Mouse (Mus musculus) naive thymus-derived CD4-positive, alpha-beta T cell, adult 2 months (primary cell): ENCODE data around the gene Dync1li1.

Source experiments
- DNase-seq: peaks from one replicate; pipeline ENCODE4 v3.0.0-alpha.2; 2011; ENCODE audit warnings: low read depth

The Dync1li1 gene

DNA sequence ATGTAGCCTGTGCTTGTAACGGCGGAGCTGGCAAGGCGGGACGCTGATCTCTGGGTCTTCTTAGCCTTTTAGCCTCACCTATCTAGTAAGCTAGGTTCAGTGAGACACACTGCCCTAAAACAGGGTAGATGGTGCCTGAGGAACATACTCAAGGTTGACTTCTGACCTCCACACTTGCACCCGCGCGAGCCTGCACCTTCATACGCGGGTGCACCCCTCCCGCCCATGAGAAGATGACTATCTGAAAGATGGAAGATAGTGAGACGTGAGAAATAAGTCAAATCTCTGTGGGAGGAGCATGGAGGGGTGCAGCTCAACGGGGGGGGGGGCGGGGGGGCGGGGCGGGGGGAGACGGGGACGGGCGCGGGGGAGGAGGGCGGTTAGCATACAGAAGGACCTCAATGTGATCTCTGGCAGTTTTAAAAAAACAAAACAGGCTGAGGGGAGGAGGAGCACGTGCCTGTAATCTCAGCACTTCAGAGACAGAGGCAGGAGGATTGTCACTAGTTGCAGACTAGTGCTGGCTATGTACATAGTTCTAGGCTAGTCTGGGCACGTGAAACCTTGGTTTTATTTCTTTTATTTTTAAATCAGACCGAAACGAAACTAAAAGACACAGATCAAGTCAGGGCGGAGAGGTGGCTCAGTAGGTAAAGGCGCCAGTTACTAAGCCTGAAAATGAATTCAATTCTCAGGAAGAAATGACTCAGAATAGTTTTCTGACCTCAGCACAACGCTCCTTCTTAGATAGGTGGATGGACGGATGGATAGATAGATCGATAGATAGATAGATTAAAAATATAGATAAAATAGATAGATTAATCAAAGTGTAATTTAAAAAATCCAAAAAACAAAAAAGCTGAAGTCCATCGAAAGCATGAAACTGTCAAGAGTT, 41.6 kb downstream of the Dync1li1 start:
- peak; percentile 86 for DNase-seq

DNA sequence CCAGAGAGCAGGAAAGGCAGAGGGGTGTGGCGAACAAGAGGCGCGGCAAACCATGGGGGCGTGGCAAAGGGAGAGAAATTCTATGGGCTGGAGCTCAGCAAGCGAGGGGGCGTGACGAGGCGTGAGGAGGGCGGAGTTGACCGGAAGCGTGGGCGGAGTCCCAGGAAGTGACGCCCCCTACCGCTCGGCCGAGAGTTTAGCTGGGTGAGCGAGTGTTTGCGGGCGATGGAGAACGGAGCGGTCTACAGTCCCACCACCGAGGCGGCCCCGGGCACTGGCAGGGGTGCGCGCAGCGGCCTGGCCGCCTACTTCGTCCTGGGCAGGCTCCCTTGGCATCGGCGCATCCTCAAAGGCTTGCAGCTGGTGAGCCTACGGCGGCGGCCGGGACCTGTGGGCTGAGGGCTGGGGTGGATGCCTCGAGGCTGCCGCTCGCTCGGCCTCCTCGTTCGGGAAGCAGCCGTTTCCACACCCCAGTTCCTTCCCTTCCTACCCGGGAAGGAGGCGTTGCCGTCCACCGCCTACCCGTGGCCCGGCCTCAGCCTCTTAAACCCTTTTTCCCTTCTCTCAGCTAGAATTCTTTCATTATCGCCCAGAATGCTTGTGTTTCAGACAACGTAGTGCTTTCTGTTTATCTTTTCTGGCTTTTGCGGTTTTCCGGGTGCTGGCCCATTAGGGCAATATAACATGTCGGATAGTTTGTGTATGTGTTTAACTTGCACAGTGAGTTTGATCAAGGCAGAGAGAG, 42.6 kb downstream of the Dync1li1 start, which contains the start of gene Cmtm6:
Cmtm6 (plus strand) TSS at position 106 of the 745 bp plus-strand sequence.
- peak; percentile 98 for DNase-seq

DNA sequence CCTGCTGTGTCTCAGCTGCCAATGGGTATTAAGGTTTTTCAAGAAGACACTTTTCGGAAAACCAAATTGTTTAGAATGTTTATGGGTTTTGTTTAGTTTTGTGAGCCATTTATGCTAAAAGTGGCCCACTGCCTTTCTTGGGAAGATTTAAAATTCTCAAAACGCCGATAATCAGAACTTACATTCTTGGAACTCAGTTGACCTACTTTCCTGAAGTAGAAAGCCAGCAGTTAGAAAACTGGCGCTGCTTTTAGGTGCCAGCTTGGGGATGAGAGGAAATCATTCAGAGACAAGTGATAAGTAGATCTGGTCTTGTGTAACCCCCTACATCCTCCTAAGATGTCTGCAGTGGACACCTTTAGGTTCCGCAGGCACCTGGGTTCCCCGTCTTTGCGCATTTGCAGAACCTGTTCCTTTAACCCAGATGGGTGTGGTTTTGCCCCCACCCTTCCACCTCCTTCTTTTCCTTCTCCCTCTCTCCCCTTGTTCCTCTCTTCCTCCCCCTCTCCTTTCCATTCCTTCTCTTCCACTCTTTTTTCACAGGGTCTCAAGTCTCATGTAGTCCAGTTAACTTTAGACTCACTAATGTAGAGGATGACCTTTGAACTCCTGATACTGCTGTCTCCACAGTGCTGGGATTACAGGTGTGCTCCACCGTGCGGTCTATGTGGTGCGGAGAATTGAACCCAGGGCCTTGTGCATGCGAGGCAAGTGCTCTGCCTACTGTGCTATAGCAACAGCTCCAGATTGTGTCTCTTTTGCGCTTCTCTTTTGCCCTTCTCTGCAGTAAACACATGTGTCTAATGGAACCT, 43.5 kb downstream of the Dync1li1 start:
- DNase-seq: peak; percentile 47

DNA sequence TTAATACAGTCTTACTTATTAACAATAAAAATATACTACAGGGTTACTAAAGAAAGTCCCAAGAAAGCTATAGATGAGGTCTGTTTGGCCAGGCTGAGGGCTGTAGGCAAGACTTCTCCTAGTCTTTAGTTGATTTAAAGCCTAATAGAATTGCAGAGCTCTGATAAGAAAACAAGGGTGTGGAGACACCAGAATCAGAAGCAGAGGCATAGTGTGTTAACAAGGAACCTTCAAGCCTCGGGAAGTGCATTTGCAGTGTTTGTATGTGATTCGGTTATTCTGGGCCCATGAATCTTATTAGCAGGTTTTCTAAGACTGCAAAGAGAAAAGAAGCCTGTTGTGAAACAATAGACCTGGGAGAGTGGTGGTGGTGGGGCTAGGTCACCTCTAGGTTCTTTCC, 44.6 kb downstream of the Dync1li1 start:
- no peak for DNase-seq

DNA sequence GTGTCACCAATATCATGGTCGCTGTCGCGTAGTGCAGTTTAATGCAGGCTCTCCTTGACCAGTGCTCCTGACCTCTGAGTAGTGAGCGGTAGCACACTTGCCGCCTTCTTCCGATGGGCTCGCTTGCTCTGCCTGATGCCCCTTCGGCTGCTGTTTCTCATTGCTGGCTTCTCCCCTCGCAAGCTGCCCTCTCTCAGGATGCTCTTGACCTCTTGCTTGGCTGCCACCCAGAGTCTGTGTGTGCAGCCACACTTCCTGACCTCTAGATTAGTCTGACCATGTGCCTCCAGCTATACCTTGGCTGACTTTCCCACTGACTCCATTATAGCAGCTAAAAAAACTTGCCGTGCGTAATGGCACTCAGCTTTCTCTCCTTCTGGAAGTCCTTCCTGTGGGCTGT, 47.9 kb downstream of the Dync1li1 start:
- no peak for DNase-seq

DNA sequence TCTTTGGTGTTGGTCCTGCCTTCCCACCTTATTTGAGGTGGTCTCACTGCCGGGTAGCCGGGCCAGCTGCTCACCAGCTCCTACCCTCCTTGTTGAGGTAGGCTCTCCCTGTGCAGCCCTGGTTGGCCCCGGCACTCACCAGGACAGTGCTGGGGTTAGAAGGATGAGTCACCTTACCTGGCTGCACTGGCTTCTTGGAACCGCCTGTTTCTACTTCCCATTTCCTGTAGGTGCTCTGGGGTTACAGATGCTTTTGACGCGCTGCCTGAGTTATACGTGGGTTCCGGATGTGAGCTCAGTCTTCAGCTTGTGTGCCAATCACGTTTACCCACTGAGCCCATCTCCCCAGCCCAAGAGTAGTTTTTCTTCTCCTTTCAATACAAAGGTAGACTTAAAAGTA, 51.7 kb downstream of the Dync1li1 start:
- DNase-seq: peak; percentile 79

DNA sequence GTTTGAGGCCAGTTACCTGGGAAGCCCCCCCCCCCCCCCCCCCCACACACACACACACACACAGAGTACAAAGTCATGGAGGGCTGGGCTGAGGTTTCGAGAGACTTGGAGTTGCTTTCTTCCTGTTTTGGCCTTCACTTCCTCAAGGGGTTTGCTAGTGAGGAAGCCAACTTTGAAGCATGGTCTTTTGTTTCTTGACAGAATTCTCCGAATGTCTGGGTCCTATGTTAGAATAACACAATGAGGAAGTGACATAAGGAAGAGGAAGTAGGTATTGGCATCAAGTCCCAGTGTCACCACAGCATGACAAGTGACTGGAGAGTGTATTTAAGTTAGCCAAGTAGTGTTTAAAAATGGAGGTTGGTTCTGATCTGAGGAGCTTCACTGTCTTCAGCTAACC, 54.1 kb downstream of the Dync1li1 start:
- DNase-seq: peak; percentile 82

DNA sequence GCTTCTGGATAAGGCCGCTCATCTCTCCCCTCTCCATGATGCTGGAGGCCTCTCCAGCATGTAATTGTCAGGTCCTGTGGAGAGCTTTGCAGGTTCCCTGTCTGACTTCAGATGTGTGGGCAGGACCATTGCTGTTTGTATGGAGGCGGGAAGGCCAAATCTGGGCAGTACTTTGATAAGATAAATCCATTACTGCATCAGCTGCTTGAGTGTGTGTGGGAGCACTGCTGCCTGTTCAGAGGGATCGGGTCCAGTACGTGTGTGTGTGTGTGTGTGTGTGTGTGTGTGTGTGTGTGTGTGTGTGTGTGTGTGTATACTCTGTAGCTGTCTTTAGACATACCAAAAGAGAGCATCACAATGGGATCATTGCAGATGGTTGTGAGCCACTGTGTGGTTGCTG, 56.6 kb downstream of the Dync1li1 start:
- no peak for DNase-seq

DNA sequence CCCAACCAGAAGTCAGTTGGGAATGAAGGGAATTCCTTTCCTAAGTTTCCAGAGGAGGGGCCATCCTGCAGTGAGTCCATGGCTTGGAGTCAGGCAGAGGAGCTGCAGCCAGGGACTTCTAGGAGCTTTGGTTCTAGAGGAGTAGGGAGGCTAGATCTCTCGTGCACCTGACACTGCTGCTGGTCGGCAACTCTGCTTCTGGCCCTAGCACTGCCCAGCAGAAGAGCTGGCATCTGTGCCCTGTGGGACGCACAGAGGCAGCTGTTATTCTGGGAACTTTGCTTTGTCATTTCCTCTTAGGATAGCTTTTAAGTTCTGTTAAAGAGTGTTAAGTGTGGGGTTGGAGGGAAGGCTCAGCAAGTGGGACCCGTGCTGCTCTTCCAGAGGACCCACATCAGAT, 57.1 kb downstream of the Dync1li1 start:
- DNase-seq: no peak

DNA sequence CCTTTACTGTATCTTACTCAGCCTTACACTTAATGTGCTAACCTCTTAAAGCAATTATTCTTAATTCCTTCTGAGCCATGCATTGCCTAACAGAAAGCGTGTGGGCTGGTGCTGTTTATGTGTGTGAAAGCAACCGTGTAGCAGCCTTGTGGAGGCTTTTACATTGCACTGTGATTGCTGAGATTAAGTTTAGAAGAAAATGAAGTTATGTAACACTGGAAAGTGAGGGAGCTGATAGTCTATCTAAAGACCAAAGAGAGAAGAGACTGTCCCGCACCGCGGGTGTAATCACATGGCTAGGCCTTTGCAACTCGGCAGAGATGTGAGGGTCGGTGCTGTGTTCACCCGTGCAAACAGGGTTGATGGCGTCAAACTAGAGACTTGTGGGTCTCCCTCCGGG, 58.4 kb downstream of the Dync1li1 start:
- no peak for DNase-seq

DNA sequence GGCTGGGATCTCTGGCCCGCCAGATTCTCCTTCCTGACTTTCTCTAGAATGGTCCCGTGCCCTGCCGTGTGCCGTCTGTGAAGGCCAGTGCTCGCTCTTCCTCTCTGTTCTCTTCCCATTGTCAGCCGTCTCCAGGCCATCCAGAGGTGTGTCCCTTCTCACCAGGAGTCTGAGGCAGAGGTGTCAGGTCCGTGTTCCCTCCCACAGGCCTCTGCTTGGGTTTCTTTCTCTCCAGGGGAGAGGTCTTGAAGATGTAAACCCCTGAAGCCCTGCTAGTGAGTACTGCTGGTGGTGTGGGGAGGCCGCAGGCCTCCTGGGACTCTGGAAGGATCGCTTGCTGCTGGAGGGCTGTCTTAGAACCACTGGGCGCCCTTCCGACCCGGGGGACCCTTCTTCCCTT, 58.9 kb downstream of the Dync1li1 start:
- DNase-seq: no peak

DNA sequence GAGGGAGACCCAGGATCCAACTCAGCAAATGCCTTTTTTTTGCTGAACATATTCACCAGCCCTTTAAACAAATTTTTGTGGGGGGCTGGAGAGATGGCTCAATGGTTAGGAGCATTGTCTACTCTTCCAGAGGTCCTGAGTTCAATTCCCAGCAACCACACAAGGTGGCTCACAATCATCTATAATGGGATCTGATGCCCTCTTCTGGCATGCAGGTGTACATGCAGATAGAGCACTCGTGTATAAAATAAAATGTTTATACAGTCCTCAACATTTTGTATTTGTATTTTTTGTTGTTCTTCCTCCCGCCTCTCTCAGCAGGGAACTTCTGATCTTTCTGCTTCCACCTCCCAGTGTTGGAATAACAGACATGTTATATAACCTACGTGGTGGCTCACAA, 63.0 kb downstream of the Dync1li1 start:
- no peak for DNase-seq

DNA sequence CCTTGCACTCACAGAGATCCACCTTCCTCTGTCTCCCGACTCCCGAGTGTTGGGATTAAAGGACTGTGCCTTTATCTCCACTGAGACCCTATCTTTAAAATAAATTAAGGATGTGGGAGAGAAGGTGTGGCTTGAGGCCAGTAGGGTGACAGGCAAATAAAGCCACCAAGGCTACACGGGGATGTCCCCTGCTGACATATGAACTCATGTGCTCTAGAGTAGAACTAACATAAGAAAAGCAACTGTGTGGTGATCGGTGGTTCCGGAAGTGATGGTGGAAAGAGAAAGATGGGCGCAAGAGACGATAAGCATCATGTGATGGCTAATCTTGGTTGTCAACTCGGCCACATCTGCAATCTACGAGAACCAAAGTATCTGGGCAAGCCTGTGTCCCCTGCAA, 63.7 kb downstream of the Dync1li1 start:
- no peak for DNase-seq

DNA sequence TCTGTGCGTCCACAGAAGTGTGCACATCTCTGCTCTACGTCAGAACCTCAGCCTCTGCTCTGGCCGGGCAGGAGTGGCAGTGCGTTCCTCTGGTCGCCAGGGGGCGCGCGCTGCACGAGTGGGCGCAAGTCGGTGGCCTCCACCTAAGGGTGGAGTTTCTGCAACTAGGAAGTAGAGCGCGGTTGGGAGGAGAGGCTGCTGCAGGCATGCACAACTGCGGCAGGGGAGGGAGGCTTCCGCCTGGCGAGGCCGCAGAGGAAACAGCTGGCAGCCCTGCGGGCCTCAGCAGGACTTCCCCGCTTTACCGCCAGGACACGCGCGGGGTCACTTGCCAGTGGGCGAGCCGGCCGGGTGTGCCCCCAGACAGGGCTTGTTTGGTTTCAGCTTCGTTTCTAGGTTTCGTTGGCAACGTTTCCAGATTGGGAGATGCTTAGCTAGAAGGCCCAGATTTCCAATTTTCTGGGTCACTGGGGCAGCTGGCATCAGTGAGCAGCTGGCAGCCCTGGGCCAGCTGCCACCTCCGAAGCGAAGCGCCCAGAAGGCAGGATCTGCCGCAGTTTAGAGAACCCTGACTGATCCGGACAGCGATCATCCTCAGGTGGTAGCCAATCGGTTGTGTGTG, 64.4 kb downstream of the Dync1li1 start:
- DNase-seq: peak; percentile 95

DNA sequence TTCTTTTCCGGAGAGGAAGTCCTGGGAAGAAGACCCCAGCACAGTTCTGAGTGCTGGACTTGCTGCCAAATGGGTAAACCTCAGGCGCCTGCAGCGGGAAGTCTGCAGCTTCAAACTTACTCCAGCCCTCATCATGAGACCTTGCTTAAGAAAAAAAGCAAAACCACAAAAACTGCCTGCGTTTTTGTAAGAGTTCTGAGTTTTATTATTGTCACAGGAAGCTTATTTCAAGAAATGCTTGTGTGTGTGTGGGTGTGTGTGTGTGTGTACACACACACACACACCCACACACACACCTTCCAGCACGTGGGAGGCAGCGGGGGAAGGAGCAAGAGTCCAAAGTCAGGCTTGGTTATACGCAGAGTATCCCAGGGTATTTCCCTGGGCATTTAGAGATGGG, 69.7 kb downstream of the Dync1li1 start:
- peak; percentile 66 for DNase-seq

DNA sequence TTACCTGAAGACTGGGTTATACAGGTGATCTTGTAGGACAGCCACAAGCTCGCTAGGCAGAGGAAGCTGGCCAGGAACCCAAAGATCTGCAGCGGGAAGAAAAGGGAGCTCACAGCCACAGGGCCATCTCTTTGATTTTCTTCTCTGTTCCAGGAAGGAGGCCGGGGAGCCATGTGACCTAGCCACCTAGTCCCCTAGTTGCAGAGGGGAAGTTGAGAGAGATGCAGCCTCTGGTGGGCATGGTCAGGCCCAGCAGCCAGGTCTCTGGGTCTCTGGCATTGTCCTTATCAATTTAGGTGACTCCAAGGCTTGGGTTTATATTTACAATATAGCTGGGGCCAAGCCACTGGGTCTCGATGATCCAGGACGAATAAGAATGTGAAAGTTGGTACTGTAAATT, 70.2 kb downstream of the Dync1li1 start:
- no peak for DNase-seq

DNA sequence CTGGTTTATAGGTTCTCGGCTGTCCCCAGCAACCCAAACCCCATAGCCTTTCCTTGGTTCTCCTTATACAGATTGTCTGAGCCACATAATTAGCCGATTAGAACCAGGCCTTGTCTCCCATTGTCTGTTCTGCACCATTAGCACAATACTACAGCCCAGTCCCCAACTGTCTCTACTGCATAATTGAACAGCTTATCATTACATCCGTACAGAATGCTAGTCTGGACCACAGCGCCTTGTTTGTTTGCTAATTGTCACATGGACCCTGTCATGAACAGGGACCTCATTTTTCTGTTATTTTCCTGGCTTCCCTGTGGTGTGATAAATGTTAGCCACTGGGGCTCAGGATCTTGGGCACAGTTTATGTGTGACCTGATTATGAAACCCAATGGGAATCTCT, 71.3 kb downstream of the Dync1li1 start:
- no peak for DNase-seq

DNA sequence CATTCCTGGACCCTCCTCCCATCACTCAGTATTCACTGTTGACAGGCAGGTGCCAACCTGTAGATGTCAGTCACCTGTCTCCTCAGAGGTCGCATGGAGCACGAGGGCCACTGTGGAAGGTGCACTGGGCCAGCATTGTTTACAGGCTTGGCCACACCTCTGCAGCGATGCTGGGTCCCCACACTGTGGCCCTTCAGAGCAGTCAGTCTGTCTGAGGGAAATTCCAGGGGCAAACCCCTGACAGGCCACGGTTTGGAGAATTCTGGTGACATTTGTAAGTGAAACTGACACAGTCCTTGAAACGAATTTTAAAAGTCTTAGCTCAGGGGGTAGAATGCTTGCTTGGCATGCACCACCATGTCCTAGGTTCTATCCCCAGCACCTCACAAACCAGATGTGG, 71.8 kb downstream of the Dync1li1 start:
- no peak for DNase-seq

DNA sequence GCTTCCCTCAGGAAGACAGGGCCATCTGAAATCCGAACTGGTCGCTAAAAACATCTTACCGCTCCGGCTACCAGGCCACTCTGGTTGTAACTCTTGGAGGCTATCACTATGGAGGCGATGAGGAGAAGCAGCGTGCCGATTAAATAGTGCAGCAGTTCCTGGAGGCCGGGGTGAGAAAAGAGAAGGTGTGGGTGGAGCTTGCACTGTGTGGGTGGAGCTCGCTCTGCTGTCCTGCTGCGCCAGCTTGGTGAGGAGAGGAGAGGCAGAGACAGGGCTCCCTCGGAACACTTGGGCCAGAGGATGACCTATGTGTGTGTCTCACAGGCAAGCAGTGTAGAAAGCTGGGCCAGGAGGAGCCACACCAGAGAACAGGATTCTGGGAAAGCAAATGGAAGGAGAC, 73.3 kb downstream of the Dync1li1 start:
- no peak for DNase-seq

DNA sequence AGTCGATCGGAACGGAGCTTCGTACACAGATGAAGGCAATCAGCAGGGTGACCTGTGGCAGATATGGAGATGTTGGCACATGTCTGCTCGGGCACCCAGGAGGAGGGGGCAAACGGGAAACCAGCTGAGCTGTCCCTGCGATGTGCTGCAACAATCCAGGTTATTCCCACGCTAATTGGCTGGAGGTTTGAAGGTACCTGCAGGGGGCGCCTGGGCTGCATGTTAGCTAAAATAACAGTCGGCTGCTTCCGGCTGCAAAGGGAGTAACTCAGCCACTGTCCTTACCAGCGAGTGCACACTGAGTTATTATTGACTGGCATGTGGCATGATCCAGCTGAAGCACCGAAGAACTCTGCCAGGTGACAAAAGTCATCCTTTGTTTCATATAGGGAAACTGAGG, 74.8 kb downstream of the Dync1li1 start:
- peak; percentile 71 for DNase-seq

DNA sequence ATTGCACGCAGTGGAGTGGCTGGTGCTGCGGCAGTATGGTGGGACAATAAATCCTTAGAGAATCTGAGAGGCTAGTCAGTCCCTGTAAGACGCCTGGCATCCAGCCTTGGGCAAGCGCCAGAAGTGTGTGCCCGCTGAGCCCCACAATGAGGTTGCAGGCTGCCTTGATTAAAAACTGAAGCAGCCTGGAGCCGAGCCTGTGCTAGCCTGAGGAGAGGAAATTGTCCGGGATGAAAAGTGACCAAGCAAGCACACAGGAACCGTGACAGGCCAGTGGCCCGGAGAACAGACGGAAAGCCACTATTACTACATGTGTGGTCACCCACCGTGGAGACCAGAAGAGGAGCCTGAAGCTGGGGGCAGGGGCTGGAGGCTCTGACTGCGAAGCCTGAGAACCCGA, 78.4 kb downstream of the Dync1li1 start:
- DNase-seq: no peak

DNA sequence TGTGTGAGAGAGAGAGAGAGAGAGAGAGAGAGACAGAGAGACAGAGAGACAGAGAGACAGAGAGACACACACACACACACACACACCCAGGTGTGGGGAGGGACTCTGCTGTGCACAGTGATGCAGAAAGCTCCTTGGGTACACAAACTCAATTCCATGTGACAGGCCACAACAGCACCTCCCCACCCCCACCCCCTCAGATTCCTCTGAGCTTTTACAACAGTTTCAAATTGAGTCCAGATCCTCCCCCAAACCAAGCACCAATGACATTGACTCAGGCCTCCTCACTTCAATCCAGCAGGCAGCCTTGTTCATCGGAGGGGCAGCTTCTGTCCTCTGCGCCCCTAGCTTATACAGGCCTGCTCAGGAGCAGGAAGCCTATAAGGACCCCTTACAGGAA, 78.9 kb downstream of the Dync1li1 start:
- DNase-seq: no peak
